Mouse (Mus musculus) heart, embryonic 11.5 days (tissue): ENCODE measurements around the gene Slfn5. TPM values are rescaled to one million over a fixed set of nuclear protein-coding genes. Genes with fewer than 3 reads are reported as not detected.

Experiments used
- microRNA-seq: library from miRNA; unstranded; fragments of <30 nt; microRNA quantifications from one replicate; pipeline ENCODE4, GENCODE M21; 2016; ENCODE audit warnings: borderline number of aligned reads
- polyA plus RNA-seq: library from polyadenylated mRNA; unstranded; fragments of >200 nt; fragmentation: Nextera tagmentation; extraction: Ambion mirVana; gene quantifications from 2 replicates; pipeline ENCODE4 v1.2.1, GENCODE M21; 2014

Slfn5 gene
- polyA plus RNA-seq, 1 experiment from 2014 or later, result 1.4 TPM

Small RNA genes lying within 50 kb of the gene (microRNA-seq; reads per million reads assigned to microRNA genes)
- gene Mir7679, result not detected

Other genes starting within 250 kb of the Slfn5 start
- gene Cct6b, start 187.0 kb upstream of the Slfn5 start, polyA plus RNA-seq, result 0.14 and 0.32 TPM in 2 replicates
- gene Zfp830, start 187.0 kb upstream of the Slfn5 start, polyA plus RNA-seq, result 31.7 and 32.2 TPM in 2 replicates
- gene Lig3, start 170.2 kb upstream of the Slfn5 start, polyA plus RNA-seq, result 24.2 and 31.1 TPM in 2 replicates
- 6.4 and 7.4 TPM in 2 replicates for gene Rffl, start 80.1 kb upstream of the Slfn5 start, polyA plus RNA-seq
- gene Rad51d, start 60.7 kb upstream of the Slfn5 start, polyA plus RNA-seq, result 15.3 and 16.4 TPM in 2 replicates
- 0.10 TPM in 1 of 2 replicates, not detected in the other for gene Fndc8, start 59.2 kb upstream of the Slfn5 start, polyA plus RNA-seq
- gene Nle1, start 42.9 kb upstream of the Slfn5 start, polyA plus RNA-seq, result 16.7 and 22.9 TPM in 2 replicates
- gene Unc45b, start 40.8 kb upstream of the Slfn5 start, polyA plus RNA-seq, result 174 and 220 TPM in 2 replicates
- 14.1 and 16.6 TPM in 2 replicates for gene Slfn9, start 40.5 kb downstream of the Slfn5 start, polyA plus RNA-seq
- 0.29 and 0.39 TPM in 2 replicates for gene Slfn8, start 69.5 kb downstream of the Slfn5 start, polyA plus RNA-seq
- gene Slfn2, start 113.8 kb downstream of the Slfn5 start, polyA plus RNA-seq, result 2.4 and 2.7 TPM in 2 replicates
- gene Slfn1, start 165.5 kb downstream of the Slfn5 start, polyA plus RNA-seq, result not detected in 2 replicates
- 0.06 TPM in 1 of 2 replicates, not detected in the other for gene Slfn4, start 223.8 kb downstream of the Slfn5 start, polyA plus RNA-seq
- 1.4 and 1.5 TPM in 2 replicates for gene Slfn3, start 240.0 kb downstream of the Slfn5 start, polyA plus RNA-seq